35 mouse cellular contexts compared by ENCODE assay signal in genomic region chr14:35853254-35853653, GRCm38 (mm10). TPM values are rescaled to one million over a fixed set of nuclear protein-coding genes. Genes with fewer than 3 reads are reported as not detected.
DNase-seq lines count a peak whose midpoint lies in the region; ATAC-seq and TF ChIP-seq lines count a peak whose summit lies in the region.
"Had no signal": no experiment of that assay in that cellular context is flagged by ENCODE, and none has a peak within 500 bp of the region (broad histone marks: within the 10 kb centered on the region; RNA-seq: fewer than 3 reads in every experiment).

No protein-coding gene starts in this region.

- no peak for ATAC-seq in heart, embryonic 12.5 days (ENCODE audit: insufficient number of reproducible peaks, low FRiP score)
- peak; percentile 92 for ATAC-seq in heart, postnatal 0 days (ENCODE audit: insufficient read depth, low read depth)
- ATAC-seq: forebrain, embryonic 15.5 days; hindbrain, embryonic 16.5 days; intestine, embryonic 15.5 days had no signal

- H3K27me3 ChIP-seq in heart, embryonic 12.5 days (replicated peaks) = peaks cover 5% of the 10 kb centered on the region
- H3K27me3 ChIP-seq in heart, postnatal 0 days (ENCODE audit: control insufficient read depth, insufficient read depth, low read length) = no peaks in the 10 kb centered on the region
- H3K27me3 ChIP-seq: embryonic facial prominence, embryonic 13.5 days; forebrain, embryonic 12.5 days; forebrain, embryonic 15.5 days; hindbrain, embryonic 13.5 days; intestine, embryonic 15.5 days; kidney, embryonic 15.5 days had no signal

- no peak overlapping the region for H3K9ac ChIP-seq in heart, embryonic 12.5 days
- no peak overlapping the region for H3K9ac ChIP-seq in heart, postnatal 0 days (replicated peaks; ENCODE audit: low read depth, low read length)
- H3K9ac ChIP-seq: embryonic facial prominence, embryonic 13.5 days; forebrain, embryonic 12.5 days; forebrain, embryonic 15.5 days; hindbrain, embryonic 13.5 days; intestine, embryonic 15.5 days; kidney, embryonic 15.5 days had no signal

- H3K4me1 ChIP-seq in heart, embryonic 12.5 days (replicated peaks) = peaks cover 20% of the 10 kb centered on the region
- peaks cover 15% of the 10 kb centered on the region; the same call in 1 of the 2 replicates for H3K4me1 ChIP-seq in heart, postnatal 0 days (ENCODE audit: control insufficient read depth, insufficient read depth)
- H3K4me1 ChIP-seq: embryonic facial prominence, embryonic 10.5 days; embryonic facial prominence, embryonic 13.5 days; forebrain, embryonic 12.5 days; hindbrain, embryonic 10.5 days; hindbrain, embryonic 13.5 days; intestine, embryonic 15.5 days; kidney, embryonic 15.5 days had no signal

- intact Hi-C loops in heart, postnatal 25 days (cut with DNase I) = no loop called here
- intact Hi-C loops in heart, postnatal 36 days (cut with DNase I) = no loop called here

- no peaks in the 10 kb centered on the region for H3K36me3 ChIP-seq in heart, embryonic 12.5 days
- H3K36me3 ChIP-seq in heart, postnatal 0 days (replicated peaks; ENCODE audit: control insufficient read depth, insufficient read depth, low read length) = no peaks in the 10 kb centered on the region
- H3K36me3 ChIP-seq: embryonic facial prominence, embryonic 10.5 days; embryonic facial prominence, embryonic 13.5 days; forebrain, embryonic 12.5 days; forebrain, embryonic 15.5 days; hindbrain, embryonic 10.5 days; hindbrain, embryonic 13.5 days; intestine, embryonic 15.5 days; kidney, embryonic 15.5 days had no signal

- 0 out of 2 replicates have a peak overlapping the region, but pooled peaks have one; percentile 38 for H3K27ac ChIP-seq in heart, embryonic 12.5 days (ENCODE audit: poor library complexity, severe bottlenecking)
- peak overlapping the region; percentile 73 for H3K27ac ChIP-seq in heart, postnatal 0 days (ENCODE audit: low read depth)
- H3K27ac ChIP-seq: embryonic facial prominence, embryonic 10.5 days; embryonic facial prominence, embryonic 13.5 days; forebrain, embryonic 12.5 days; forebrain, embryonic 15.5 days; hindbrain, embryonic 10.5 days; hindbrain, embryonic 13.5 days; intestine, embryonic 15.5 days; kidney, embryonic 15.5 days had no signal

- peak; percentile 32 to 44 for DNase-seq in heart, adult 18-20 months
- no peak for DNase-seq in heart, postnatal 25 days (ENCODE audit: low spot score)
- no peak for DNase-seq in heart, postnatal 36 days
- DNase-seq in brain, adult 2 months (ENCODE audit: low read depth, low spot score) = peak; percentile 16
- peak; percentile 84 for DNase-seq in heart, postnatal 0 days (ENCODE audit: low spot score)
- DNase-seq in frontal cortex, postnatal 14 days (ENCODE audit: low spot score in 2 of 2) = no peak
- DNase-seq in adrenal gland, adult 8-10 months = no peak
- DNase-seq: adrenal gland, postnatal 14 days; cerebellum, adult 11-12 months; cerebellum, adult 8-10 months; cerebellum, postnatal 10 days; cerebellum, postnatal 36 days; embryo, embryonic 11 days; gastrocnemius, postnatal 10 days; gastrocnemius, postnatal 36 days; kidney, adult 11 months; kidney, adult 8-10 months had no signal

- 11% methylated on average over 1 of the region's 1 CpGs for WGBS in heart, embryonic 12.5 days
- 7% methylated on average over 1 of the region's 1 CpGs for WGBS in heart, postnatal 0 days

- no peaks in the 10 kb centered on the region for H3K9me3 ChIP-seq in heart, embryonic 12.5 days (replicated peaks)
- H3K9me3 ChIP-seq in heart, postnatal 0 days (replicated peaks; ENCODE audit: control insufficient read depth, low read length) = no peaks in the 10 kb centered on the region
- H3K9me3 ChIP-seq: embryonic facial prominence, embryonic 10.5 days; embryonic facial prominence, embryonic 13.5 days; forebrain, embryonic 12.5 days; forebrain, embryonic 15.5 days; hindbrain, embryonic 10.5 days; hindbrain, embryonic 13.5 days; intestine, embryonic 15.5 days; kidney, embryonic 15.5 days had no signal

- no peak overlapping the region for H3K4me2 ChIP-seq in heart, embryonic 12.5 days
- no peak overlapping the region for H3K4me2 ChIP-seq in heart, postnatal 0 days (ENCODE audit: low read depth, low read length)
- H3K4me2 ChIP-seq: embryonic facial prominence, embryonic 13.5 days; forebrain, embryonic 12.5 days; forebrain, embryonic 15.5 days; hindbrain, embryonic 13.5 days; intestine, embryonic 15.5 days; kidney, embryonic 15.5 days had no signal

- no peak for TF ChIP-seq CTCF in heart, postnatal 0 days (IDR thresholded peaks at IDR 0.05; ENCODE audit: low read depth)

- peak; percentile 45; the same call in 1 of the 2 replicates for TF ChIP-seq EP300 in heart, postnatal 0 days (IDR thresholded peaks at IDR 0.05; ENCODE audit: low read depth)

- H3K4me3 ChIP-seq in heart, embryonic 12.5 days = no peak overlapping the region
- H3K4me3 ChIP-seq in heart, postnatal 0 days (ENCODE audit: low read depth, low read length) = no peak overlapping the region
- H3K4me3 ChIP-seq: embryonic facial prominence, embryonic 10.5 days; embryonic facial prominence, embryonic 13.5 days; erythroblast, embryonic 14.5 days; forebrain, embryonic 12.5 days; forebrain, embryonic 15.5 days; hindbrain, embryonic 10.5 days; hindbrain, embryonic 13.5 days; intestine, embryonic 15.5 days; kidney, embryonic 15.5 days had no signal

RNA-seq across cellular contexts. Expression of gene 4930596D02Rik, which starts 41.5 kb away (rescaled TPM):
- total RNA-seq in heart, adult 18-20 months (2021) = not detected
- not detected for total RNA-seq in heart, postnatal 25 days (2021)
- polyA plus RNA-seq in heart, embryonic 12.5 days (2016; fragmentation: Nextera tagmentation; extraction: Ambion mirVana) = not detected in 2 replicates
- not detected for total RNA-seq in heart, postnatal 36 days (2021)
- total RNA-seq in heart, postnatal 0 days (2014; rRNA removed; ENCODE audit: low replicate concordance) = not detected in 2 replicates
- not detected in 2 replicates for polyA plus RNA-seq in heart, postnatal 0 days (2015; fragmentation: Nextera tagmentation; extraction: Ambion mirVana)
- not detected for total RNA-seq in adrenal gland, adult 8-10 months (2022)
- total RNA-seq: adrenal gland, adult 18-20 months; adrenal gland, postnatal 14 days; adrenal gland, postnatal 4 days; ES-E14; gastrocnemius, adult 18-20 months; gastrocnemius, postnatal 10 days; gastrocnemius, postnatal 36 days; granulocyte monocyte progenitor cell, adult 5-6 weeks had no signal
- polyA plus RNA-seq: brain, embryonic 14.5 days; cortical plate, adult 2 months; embryonic facial prominence, embryonic 10.5 days; embryonic facial prominence, embryonic 13.5 days; erythroblast, embryonic 14.5 days; forebrain, embryonic 12.5 days; forebrain, embryonic 15.5 days; hindbrain, embryonic 10.5 days; hindbrain, embryonic 13.5 days; hindbrain, embryonic 16.5 days; intestine, embryonic 15.5 days; kidney, embryonic 15.5 days had no signal

Comparison
In these comparisons a context has a peak if more than half of its experiments do, and no peak if none do; other contexts are left out.
1. DNase-seq: peak in heart, adult 18-20 months (2 of 2), brain, adult 2 months (single experiment) and heart, postnatal 0 days (single experiment); none in heart, postnatal 25 days (single experiment), heart, postnatal 36 days (0 of 2), frontal cortex, postnatal 14 days (0 of 2) and adrenal gland, adult 8-10 months (single experiment).